Mouse (Mus musculus) MEL (cell line): ENCODE data around the gene Zscan26. TPM values are rescaled to one million over a fixed set of nuclear protein-coding genes. Genes with fewer than 3 reads are reported as not detected.

Experiments used
- DNase-seq: peaks from one replicate; pipeline ENCODE4 v3.0.0; 2011; ENCODE audit warnings: low read depth, low spot score
- H3K27ac ChIP-seq: 2 replicates; pipeline ENCODE4 v1.5.1; 2012; ENCODE audit warnings: low read depth, mild to moderate bottlenecking, control low read depth, low read length, moderate library complexity; ENCODE audit not compliant: control insufficient read depth
- H3K27me3 ChIP-seq, 2 experiments: fragments of 150-350 bp in 1 of 2; sonication (generic) in 1 of 2; 2 replicates each; pipeline ENCODE4 v1.6.1; 2012; ENCODE audit warnings: low read length in 2 of 2, mild to moderate bottlenecking in 2 of 2, improper control_type of control experiment in 1 of 2, moderate library complexity in 1 of 2; ENCODE audit not compliant: insufficient read depth in 2 of 2, control insufficient read depth in 1 of 2
- H3K36me3 ChIP-seq, 2 experiments: 2 replicates each; pipeline ENCODE4 v1.6.1; 2012 to 2014; ENCODE audit warnings: low read length in 2 of 2, improper control_type of control experiment in 1 of 2, inconsistent platforms in 1 of 2, mild to moderate bottlenecking in 1 of 2; ENCODE audit not compliant: insufficient read depth in 2 of 2, control insufficient read depth in 1 of 2
- H3K4me1 ChIP-seq, 2 experiments: fragments of 150-350 bp in 1 of 2; sonication (generic) in 1 of 2; 2 replicates each; pipeline ENCODE4 v1.6.1; 2012; ENCODE audit warnings: low read length in 2 of 2, improper control_type of control experiment in 1 of 2, mild to moderate bottlenecking in 1 of 2; ENCODE audit not compliant: insufficient read depth in 2 of 2, control insufficient read depth in 1 of 2
- H3K4me3 ChIP-seq, 2 experiments: fragments of 150-350 bp in 1 of 2; sonication (generic) in 1 of 2; 2 replicates each; pipeline ENCODE4 v1.5.1; 2012; ENCODE audit warnings: low read depth in 2 of 2, low read length in 2 of 2, mild to moderate bottlenecking in 2 of 2, moderate library complexity in 2 of 2, control low read depth in 1 of 2, improper control_type of control experiment in 1 of 2; ENCODE audit not compliant: control insufficient read depth in 1 of 2, insufficient read depth in 1 of 2
- H3K79me2 ChIP-seq: 2 replicates; pipeline ENCODE4 v1.6.1; 2012; ENCODE audit warnings: mild to moderate bottlenecking, low read length, moderate library complexity; ENCODE audit not compliant: control insufficient read depth, poor library complexity, insufficient read depth
- H3K9ac ChIP-seq: 2 replicates; pipeline ENCODE4 v1.6.1; 2012; ENCODE audit warnings: low read depth, mild to moderate bottlenecking, control low read depth, low read length, moderate library complexity; ENCODE audit not compliant: control insufficient read depth, poor library complexity, severe bottlenecking
- H3K9me3 ChIP-seq: fragments of 150-350 bp; sonication (generic); replicated peaks from 2 replicates; pipeline ENCODE4 v1.6.1; 2012; ENCODE audit warnings: mild to moderate bottlenecking, low read length, improper control_type of control experiment, moderate library complexity; ENCODE audit not compliant: insufficient read depth
- BHLHE40 ChIP-seq: IDR thresholded peaks from 2 replicates; pipeline ENCODE4 v1.6.1; 2012; ENCODE audit warnings: low read depth, mild to moderate bottlenecking, inconsistent platforms, low read length, improper control_type of control experiment, borderline replicate concordance
- ELF1 ChIP-seq: IDR thresholded peaks from 2 replicates; pipeline ENCODE4 v1.6.1; 2014; ENCODE audit warnings: low read depth, mild to moderate bottlenecking, inconsistent platforms, low read length, improper control_type of control experiment, moderate library complexity
- EP300 ChIP-seq, 2 experiments: IDR thresholded peaks; 2 replicates each; pipeline ENCODE4 v1.6.1; 2011; ENCODE audit warnings: improper control_type of control experiment in 2 of 2, low read length in 2 of 2, low read depth in 1 of 2, mild to moderate bottlenecking in 1 of 2
- ETS1 ChIP-seq: IDR thresholded peaks from 2 replicates; pipeline ENCODE4 v1.6.1; 2012; ENCODE audit warnings: low read depth, mild to moderate bottlenecking, inconsistent platforms, low read length, improper control_type of control experiment, moderate library complexity
- HCFC1 ChIP-seq: IDR thresholded peaks from 2 replicates; pipeline ENCODE4 v1.6.1; 2012; ENCODE audit warnings: low read depth, mild to moderate bottlenecking, inconsistent platforms, low read length, improper control_type of control experiment, moderate library complexity
- MYB ChIP-seq: IDR thresholded peaks from 2 replicates; pipeline ENCODE4 v1.6.1; 2011; ENCODE audit warnings: mild to moderate bottlenecking, low read depth, low read length, improper control_type of control experiment
- NRF1 ChIP-seq: IDR thresholded peaks from 2 replicates; pipeline ENCODE4 v1.6.1; 2014; ENCODE audit warnings: low read depth, mild to moderate bottlenecking, inconsistent platforms, low read length, improper control_type of control experiment, moderate library complexity; ENCODE audit not compliant: poor library complexity, insufficient read depth, severe bottlenecking
- POLR2A ChIP-seq, 2 experiments: IDR thresholded peaks; 2 replicates each; pipeline ENCODE4 v1.6.1; 2011 to 2012; ENCODE audit warnings: low read length in 2 of 2, mild to moderate bottlenecking in 2 of 2, control low read depth in 1 of 2, improper control_type of control experiment in 1 of 2, low read depth in 1 of 2, moderate library complexity in 1 of 2; ENCODE audit not compliant: control insufficient read depth in 1 of 2, insufficient read depth in 1 of 2, poor library complexity in 1 of 2
- SIN3A ChIP-seq: IDR thresholded peaks from 2 replicates; pipeline ENCODE4 v1.6.1; 2012; ENCODE audit warnings: low read length, improper control_type of control experiment, inconsistent platforms
- TAL1 ChIP-seq: IDR thresholded peaks from 2 replicates; pipeline ENCODE4 v1.6.1; 2012; ENCODE audit warnings: mild to moderate bottlenecking, inconsistent platforms, low read length, moderate library complexity, mixed read lengths
- ZC3H11A ChIP-seq: IDR thresholded peaks from 2 replicates; pipeline ENCODE4 v1.6.1; 2012; ENCODE audit warnings: low read depth, mild to moderate bottlenecking, inconsistent platforms, low read length, improper control_type of control experiment
- ZMIZ1 ChIP-seq: IDR thresholded peaks from 2 replicates; pipeline ENCODE4 v1.6.1; 2012; ENCODE audit warnings: low read depth, mild to moderate bottlenecking, inconsistent platforms, low read length, improper control_type of control experiment, moderate library complexity
- polyA plus RNA-seq, 2 experiments: library from polyadenylated mRNA; stranded (reverse) in 1 of 2; unstranded in 1 of 2; fragments of >175 nt in 1 of 2; fragments of >200 nt in 1 of 2; gene quantifications; 2 replicates each; pipeline versions ENCODE4 v1.2.1 to v1.2.4; 2012; ENCODE audit warnings: low replicate concordance in 2 of 2, low read depth in 1 of 2; ENCODE audit not compliant: insufficient read length in 2 of 2, insufficient read depth in 1 of 2, missing spikeins in 1 of 2
- total RNA-seq: library from RNA; depleted of rRNA; stranded (reverse); fragments of 300-350 nt; gene quantifications from 2 replicates; pipeline ENCODE4 v1.2.3, GENCODE M21; 2012

Gene Zscan26
- total and polyA plus RNA-seq, 3 experiments = 7.4 to 8.0 TPM; not detected in 1

DNA sequence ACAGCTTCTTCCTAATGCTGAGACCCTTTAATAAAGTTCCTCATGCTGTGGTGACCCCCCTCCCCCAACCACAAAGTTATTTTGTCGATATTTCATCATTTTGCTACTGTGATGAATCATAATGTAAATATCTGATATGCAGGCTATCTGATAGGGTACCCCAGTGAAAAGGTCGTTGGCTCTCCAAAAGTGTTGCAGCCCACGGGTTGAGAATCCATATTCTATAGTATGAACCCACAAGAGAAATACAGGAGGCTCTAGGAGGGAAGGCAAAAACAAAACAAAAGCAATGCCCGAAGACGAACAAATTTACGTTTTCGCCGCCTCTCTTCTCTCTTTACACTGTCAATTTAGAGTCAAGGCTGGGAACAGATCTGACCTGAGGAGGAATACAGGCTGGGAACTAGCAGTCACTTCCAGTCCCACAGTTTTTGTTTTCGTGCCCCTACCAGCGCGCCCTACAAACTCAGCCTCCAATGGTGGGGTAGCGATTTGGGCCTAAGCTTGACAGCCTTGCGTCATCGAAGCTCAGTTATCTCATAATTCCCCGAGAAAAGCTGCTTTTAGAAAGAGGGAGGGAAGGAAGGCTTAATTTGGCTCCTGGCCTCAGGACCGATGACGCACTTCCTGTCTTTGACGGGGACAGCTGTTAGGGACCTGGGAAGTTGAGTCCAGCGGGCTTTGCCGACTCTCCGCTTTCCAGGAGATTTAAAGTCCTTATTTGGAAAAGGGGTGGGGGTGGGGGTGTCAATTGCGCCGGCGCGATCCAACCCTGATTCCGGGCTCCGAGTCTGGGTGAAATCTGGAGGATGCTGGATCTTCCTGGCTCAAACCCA, 45.3 kb downstream of the Zscan26 start:
- H3K4me1 ChIP-seq = peaks cover 0 to 6% of the 10 kb centered on the region in 2 experiments; a peak in 1 of 4 replicates
- peak; percentile 72 for DNase-seq

DNA sequence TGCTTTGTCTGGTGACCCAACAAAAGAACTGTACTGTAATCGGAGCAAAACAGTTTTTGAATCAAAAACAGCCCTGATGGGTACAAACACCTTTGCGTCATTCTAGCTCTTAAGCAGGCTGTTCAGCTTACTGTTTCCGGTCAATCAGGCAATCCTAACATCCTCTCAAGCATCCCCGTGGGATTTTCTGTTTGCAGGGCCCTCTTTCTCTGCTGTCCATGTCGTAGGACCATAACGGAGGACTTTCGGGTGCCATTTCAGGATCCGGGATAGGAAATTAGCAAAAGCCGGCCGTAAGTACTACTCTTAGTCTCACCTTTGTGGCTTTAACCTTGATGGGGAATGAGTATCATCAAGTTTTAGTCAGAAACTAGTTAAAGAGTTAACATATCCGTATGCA, 46.2 kb downstream of the Zscan26 start:
- Histone ChIP-seq H3K79me2 (peaks cover 2% of the 10 kb centered on the region), H3K27me3 (peaks cover 0 to 3% of the 10 kb centered on the region in 2 experiments; a peak in 3 of 4 replicates), H3K9me3 (no peaks in the 10 kb centered on the region), H3K36me3 (peaks cover 0 to 4% of the 10 kb centered on the region in 2 experiments; a peak in 2 of 4 replicates), H3K4me1 (peaks cover 0 to 7% of the 10 kb centered on the region in 2 experiments; a peak in 1 of 4 replicates), H3K27ac (no peak overlapping the region), H3K9ac (peak overlapping the region; percentile 30; the same call in 1 of the 2 replicates), H3K4me3 (no peak overlapping the region; a peak in 1 of 4 replicates)
- no peak for DNase-seq
- TF ChIP-seq POLR2A (IDR thresholded peaks at IDR 0.05; ENCODE audit: control insufficient read depth in 1 of 2, insufficient read depth in 1 of 2, low read depth in 1 of 2, low read length in 2 of 2, poor library complexity in 1 of 2) (no peak), ELF1 (no peak), SIN3A (no peak), BHLHE40 (no peak), TAL1 (no peak)

More for the DNA sequence above, 45.3 kb downstream of the Zscan26 start:
- Histone ChIP-seq H3K4me3 (peak overlapping the region; percentile 44 to 61), H3K9me3 (no peaks in the 10 kb centered on the region), H3K27me3 (peaks cover 0 to 3% of the 10 kb centered on the region in 2 experiments; a peak in 3 of 4 replicates), H3K9ac (peak overlapping the region; percentile 45), H3K36me3 (peaks cover 0 to 1% of the 10 kb centered on the region in 2 experiments; a peak in 2 of 4 replicates), H3K27ac (peak overlapping the region; percentile 1; the same call in 1 of the 2 replicates), H3K79me2 (no peaks in the 10 kb centered on the region)
- TF ChIP-seq ZMIZ1 (no peak), SIN3A (peak; percentile 19; the same call in 1 of the 2 replicates), EP300 (IDR thresholded peaks at IDR 0.05; ENCODE audit: low read depth in 1 of 2, low read length in 2 of 2) (no peak), ZC3H11A (no peak), ETS1 (peak; percentile 68; the same call in 1 of the 2 replicates), MYB (no peak), HCFC1 (peak; percentile 71), NRF1 (no peak)

DNA sequence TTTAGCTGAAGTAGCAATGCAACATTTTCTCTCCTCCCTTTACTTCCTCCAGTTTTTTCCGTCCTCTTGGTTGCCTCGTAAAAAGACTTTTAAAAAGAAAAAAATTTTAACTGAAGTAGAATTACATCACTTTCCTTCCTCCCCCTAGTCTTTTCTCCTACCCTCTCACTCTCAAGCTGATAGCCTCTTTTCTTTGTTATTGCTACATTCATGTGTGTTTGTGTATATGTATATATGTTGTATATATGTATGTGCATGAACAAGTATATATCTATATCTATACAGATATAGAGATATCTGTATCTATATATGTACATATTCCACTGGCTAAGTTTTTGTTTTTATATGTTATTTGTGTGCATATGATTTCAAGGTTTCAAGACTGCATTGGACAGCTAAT, 50.7 kb downstream of the Zscan26 start:
- Histone ChIP-seq H3K4me3 (peak overlapping the region; percentile 67 to 83), H3K9me3 (no peaks in the 10 kb centered on the region), H3K36me3 (peaks cover 0 to 10% of the 10 kb centered on the region in 2 experiments; a peak in 2 of 4 replicates), H3K27me3 (no peaks in the 10 kb centered on the region; a peak in 1 of 4 replicates), H3K4me1 (peaks cover 0 to 11% of the 10 kb centered on the region in 2 experiments; a peak in 3 of 4 replicates), H3K79me2 (peaks cover 12% of the 10 kb centered on the region), H3K27ac (peak overlapping the region; percentile 32; the same call in 1 of the 2 replicates), H3K9ac (peak overlapping the region; percentile 87)
- DNase-seq = no peak
- TF ChIP-seq HCFC1 (no peak), POLR2A (IDR thresholded peaks at IDR 0.05; ENCODE audit: control insufficient read depth in 1 of 2, insufficient read depth in 1 of 2, low read depth in 1 of 2, low read length in 2 of 2, poor library complexity in 1 of 2) (no peak)
